Mouse (Mus musculus) intestine, embryonic 14.5 days (tissue): Measurements from ENCODE around the gene Coq9. TPM values are rescaled to one million over a fixed set of nuclear protein-coding genes. Genes with fewer than 3 reads are reported as not detected.

Source experiments
- ATAC-seq: fragments of 200-750 bp; cut with Nextera tagmentation; replicated peaks from 2 replicates; pipeline ENCODE4 v1.8.0; 2017; ENCODE audit warnings: low read depth, moderate number of reproducible peaks, moderate TSS enrichment, moderate library complexity; ENCODE audit not compliant: low FRiP score, low TSS enrichment
- DNase-seq: peaks from one replicate; pipeline ENCODE4 v3.0.0-alpha.2; 2018; ENCODE audit warnings: low spot score
- H3K27ac ChIP-seq: fragments of 300-500 bp; sonication (generic); 2 replicates; pipeline ENCODE4 v1.5.1; 2014; ENCODE audit warnings: low read depth, mild to moderate bottlenecking, control low read depth
- H3K27me3 ChIP-seq: fragments of 300-500 bp; sonication (generic); replicated peaks from 2 replicates; pipeline ENCODE4 v1.6.1; 2014; ENCODE audit warnings: low read length, control low read depth; ENCODE audit not compliant: control insufficient read depth, insufficient read depth
- H3K36me3 ChIP-seq: fragments of 300-500 bp; sonication (generic); 2 replicates; pipeline ENCODE4 v1.6.1; 2014; ENCODE audit warnings: low read length, control low read depth; ENCODE audit not compliant: control insufficient read depth, insufficient read depth
- H3K4me1 ChIP-seq: fragments of 300-500 bp; sonication (generic); replicated peaks from 2 replicates; pipeline ENCODE4 v1.6.1; 2014; ENCODE audit warnings: low read length, control low read depth, mixed read lengths; ENCODE audit not compliant: control insufficient read depth, insufficient read depth
- H3K4me2 ChIP-seq: fragments of 300-500 bp; sonication (generic); 2 replicates; pipeline ENCODE4 v1.6.1; 2014; ENCODE audit warnings: low read length
- H3K4me3 ChIP-seq: fragments of 300-500 bp; sonication (generic); 2 replicates; pipeline ENCODE4 v1.5.1; 2014; ENCODE audit warnings: low read depth, low read length, control low read depth, mixed read lengths
- H3K9ac ChIP-seq: fragments of 300-500 bp; sonication (generic); 2 replicates; pipeline ENCODE4 v1.6.1; 2014; ENCODE audit warnings: mild to moderate bottlenecking, low read length
- H3K9me3 ChIP-seq: fragments of 300-500 bp; sonication (generic); 2 replicates; pipeline ENCODE4 v1.6.1; 2016; ENCODE audit warnings: low read length, control low read depth; ENCODE audit not compliant: control insufficient read depth
- WGBS: fragments of 180-500 bp; shearing (Covaris S2); extraction: QIAGEN DNeasy Blood & Tissue Kit; methylation state at CpG from one replicate; pipeline ENCODE4 v1.1.7; 2014; 5-methylcytosine and 5-hydroxymethylcytosine counted together
- polyA plus RNA-seq: library from polyadenylated mRNA; unstranded; fragments of >200 nt; fragmentation: Nextera tagmentation; extraction: Ambion mirVana; gene quantifications from 2 replicates; pipeline ENCODE4 v1.2.1, GENCODE M21; 2014

Coq9 gene
- polyA plus RNA-seq: 81.6 and 83.4 TPM in 2 replicates

GRCm38 (mm10) chr8:94837662-94838574 is at the start of gene Coq9, which contains the start of gene Ciapin1:
Gene Coq9 (plus strand): TSS chr8:94838321.
Gene Ciapin1 (minus strand): TSS chr8:94838358.
- H3K4me1 ChIP-seq: peaks cover 15% of the 10 kb centered on the region
- ATAC-seq (peak; percentile 98), DNase-seq (peak; percentile 95)
- under 1% methylated on average over 82 of the region's 82 CpGs for WGBS
- H3K27ac ChIP-seq: peak within 1 kb of the TSS; percentile 88
- peak within 1 kb of the TSS; percentile 94 for H3K9ac ChIP-seq
- H3K27me3 ChIP-seq: no peaks in the 10 kb centered on the region
- H3K4me3 ChIP-seq: peak within 1 kb of the TSS; percentile 96
- H3K9me3 ChIP-seq: no peaks in the 10 kb centered on the region
- no peaks in the 10 kb centered on the region for H3K36me3 ChIP-seq
- peak within 1 kb of the TSS; percentile 92 for H3K4me2 ChIP-seq

DNA sequence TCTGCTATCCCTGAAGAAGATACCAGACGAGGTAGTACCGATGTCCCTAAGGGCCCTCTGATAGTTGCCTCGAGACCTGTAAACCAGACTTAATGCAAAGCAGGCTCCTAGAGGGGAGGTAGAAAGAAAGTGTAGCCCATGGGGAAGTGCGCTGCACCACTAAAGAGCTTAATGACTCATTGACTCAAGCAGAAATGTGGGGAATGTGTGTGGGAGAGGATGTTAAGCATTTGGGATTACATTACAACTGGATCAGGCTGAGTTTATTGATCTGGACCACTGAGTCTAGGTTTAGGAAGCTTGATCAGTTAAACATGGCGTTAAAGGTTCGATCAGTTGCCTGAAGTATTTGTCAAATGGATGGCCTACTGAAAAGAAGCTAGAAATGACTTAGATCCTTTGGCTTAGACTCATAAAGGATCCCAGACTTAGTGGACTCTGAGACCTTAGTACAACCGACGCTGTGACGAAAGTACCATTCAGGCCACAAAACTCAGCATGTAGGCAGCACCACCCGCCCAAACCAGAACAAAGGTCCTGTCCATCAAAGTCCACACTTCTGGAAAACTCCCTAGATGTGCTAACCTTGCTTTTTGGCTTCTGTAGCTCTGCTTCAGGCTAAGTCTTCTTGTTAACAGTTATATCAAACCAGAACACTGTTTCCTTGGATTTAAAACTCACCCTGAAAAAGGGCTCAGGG is 48.7 kb upstream of the Coq9 start:
- Histone ChIP-seq H3K4me1 (no peaks in the 10 kb centered on the region), H3K27ac (no peak overlapping the region), H3K4me2 (no peak overlapping the region), H3K4me3 (no peak overlapping the region), H3K27me3 (no peaks in the 10 kb centered on the region), H3K36me3 (no peaks in the 10 kb centered on the region), H3K9ac (no peak overlapping the region), H3K9me3 (no peaks in the 10 kb centered on the region)
- no peak for ATAC-seq
- no peak for DNase-seq
- 79% methylated on average over 10 of the region's 10 CpGs for WGBS

- ATAC-seq (no peak), DNase-seq (no peak)
- Histone ChIP-seq H3K36me3 (no peaks in the 10 kb centered on the region), H3K27ac (no peak overlapping the region), H3K9ac (no peak overlapping the region), H3K4me1 (no peaks in the 10 kb centered on the region), H3K27me3 (no peaks in the 10 kb centered on the region), H3K4me2 (no peak overlapping the region), H3K4me3 (no peak overlapping the region), H3K9me3 (no peaks in the 10 kb centered on the region)
- 94% methylated on average over 4 of the region's 4 CpGs for WGBS
Measured at GRCm38 (mm10) chr8:94794368-94794767, 43.8 kb upstream of the Coq9 start.

GRCm38 (mm10) chr8:94794782-94795181 is 43.3 kb upstream of the Coq9 start:
- Histone ChIP-seq H3K9me3 (no peaks in the 10 kb centered on the region), H3K4me3 (no peak overlapping the region), H3K9ac (no peak overlapping the region), H3K36me3 (no peaks in the 10 kb centered on the region), H3K4me1 (no peaks in the 10 kb centered on the region), H3K27ac (no peak overlapping the region), H3K4me2 (no peak overlapping the region), H3K27me3 (no peaks in the 10 kb centered on the region)
- DNase-seq: no peak
- no peak for ATAC-seq
- WGBS: 98% methylated on average over 2 of the region's 2 CpGs

GRCm38 (mm10) chr8:94800278-94800968 is 37.7 kb upstream of the Coq9 start:
- 63% methylated on average over 7 of the region's 7 CpGs for WGBS
- Histone ChIP-seq H3K27ac (no peak overlapping the region), H3K4me3 (no peak overlapping the region), H3K9me3 (no peaks in the 10 kb centered on the region), H3K4me1 (no peaks in the 10 kb centered on the region), H3K4me2 (no peak overlapping the region), H3K36me3 (no peaks in the 10 kb centered on the region), H3K27me3 (no peaks in the 10 kb centered on the region), H3K9ac (no peak overlapping the region)
- peak; percentile 76 for DNase-seq
- no peak for ATAC-seq

DNA sequence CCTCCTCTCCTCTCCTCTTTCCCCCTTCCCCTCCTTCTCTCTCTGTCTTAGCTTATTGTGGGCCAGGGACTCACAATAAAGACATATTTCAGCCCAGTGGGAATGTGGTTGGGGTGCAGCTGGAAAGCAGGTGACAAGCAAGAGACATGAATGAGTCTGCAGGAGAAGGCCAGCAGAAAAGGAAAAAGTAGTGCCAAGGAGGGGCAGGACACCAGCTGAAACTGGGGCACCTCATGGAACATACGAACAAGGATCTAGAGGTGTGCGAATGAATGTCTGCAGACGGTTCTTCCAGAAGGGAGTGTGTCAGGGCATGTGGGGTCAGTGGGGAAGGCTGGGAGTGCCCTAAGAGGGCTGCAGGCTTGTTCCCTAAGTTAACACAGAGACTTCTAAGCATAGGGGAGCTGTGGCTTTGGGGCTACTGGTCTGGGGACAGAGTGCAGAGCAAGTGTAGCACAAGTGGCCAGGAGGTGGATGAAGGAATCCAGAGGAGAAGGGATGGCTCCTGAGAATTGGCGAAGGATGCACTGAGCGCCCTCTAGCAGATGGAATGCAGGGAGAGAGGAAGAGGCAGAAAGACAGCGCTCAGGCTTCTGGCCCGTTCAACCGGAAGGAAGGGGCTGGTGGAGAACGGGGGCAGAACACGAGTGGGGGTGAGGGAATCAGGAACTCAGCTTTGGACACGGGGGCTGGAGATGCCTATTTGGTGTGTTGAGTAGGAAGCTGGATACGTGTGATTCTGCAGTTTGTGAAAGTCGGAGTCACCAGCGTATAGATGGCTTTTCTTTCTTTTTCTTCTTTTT is 36.6 kb upstream of the Coq9 start:
- Histone ChIP-seq H3K4me3 (no peak overlapping the region), H3K27ac (no peak overlapping the region), H3K9me3 (no peaks in the 10 kb centered on the region), H3K4me2 (no peak overlapping the region), H3K36me3 (no peaks in the 10 kb centered on the region), H3K4me1 (no peaks in the 10 kb centered on the region), H3K9ac (no peak overlapping the region), H3K27me3 (no peaks in the 10 kb centered on the region)
- no peak for ATAC-seq
- 41% methylated on average over 14 of the region's 14 CpGs for WGBS
- DNase-seq: no peak

GRCm38 (mm10) chr8:94802375-94802774 is 35.7 kb upstream of the Coq9 start:
- no peaks in the 10 kb centered on the region for H3K4me1 ChIP-seq
- H3K4me3 ChIP-seq: no peak overlapping the region
- H3K9me3 ChIP-seq: no peaks in the 10 kb centered on the region
- ATAC-seq (no peak), DNase-seq (no peak)
- H3K9ac ChIP-seq: no peak overlapping the region
- WGBS: 59% methylated on average over 4 of the region's 4 CpGs
- H3K36me3 ChIP-seq: no peaks in the 10 kb centered on the region
- no peak overlapping the region for H3K27ac ChIP-seq
- H3K27me3 ChIP-seq: no peaks in the 10 kb centered on the region
- no peak overlapping the region for H3K4me2 ChIP-seq

GRCm38 (mm10) chr8:94803551-94803950 is 34.6 kb upstream of the Coq9 start:
- ATAC-seq: no peak
- Histone ChIP-seq H3K4me3 (no peak overlapping the region), H3K27ac (no peak overlapping the region), H3K27me3 (no peaks in the 10 kb centered on the region), H3K9me3 (no peaks in the 10 kb centered on the region), H3K4me1 (no peaks in the 10 kb centered on the region), H3K9ac (no peak overlapping the region), H3K36me3 (no peaks in the 10 kb centered on the region), H3K4me2 (no peak overlapping the region)
- WGBS: 71% methylated on average over 6 of the region's 6 CpGs
- no peak for DNase-seq
